Mouse (Mus musculus) stomach, embryonic 16.5 days (tissue): Measurements from ENCODE around the gene 2300009A05Rik. TPM values are rescaled to one million over a fixed set of nuclear protein-coding genes. Genes with fewer than 3 reads are reported as not detected.

Source experiments
- ATAC-seq: fragments of 200-750 bp; cut with Nextera tagmentation; 2 replicates; pipeline ENCODE4 v1.8.0; 2017; ENCODE audit warnings: moderate number of reproducible peaks, moderate TSS enrichment; ENCODE audit not compliant: insufficient read depth, low FRiP score
- H3K27ac ChIP-seq: fragments of 300-500 bp; sonication (generic); 2 replicates; pipeline ENCODE4 v1.5.1; 2014; ENCODE audit warnings: low read length
- H3K27me3 ChIP-seq: fragments of 300-500 bp; sonication (generic); 2 replicates; pipeline ENCODE4 v1.6.1; 2014; ENCODE audit warnings: low read length, control low read depth, mixed read lengths; ENCODE audit not compliant: control insufficient read depth, insufficient read depth
- H3K36me3 ChIP-seq: fragments of 300-500 bp; sonication (generic); 2 replicates; pipeline ENCODE4 v1.6.1; 2014; ENCODE audit warnings: low read length; ENCODE audit not compliant: control insufficient read depth, insufficient read depth
- H3K4me1 ChIP-seq: fragments of 300-500 bp; sonication (generic); 2 replicates; pipeline ENCODE4 v1.6.1; 2014; ENCODE audit warnings: low read length, control low read depth, mixed read lengths; ENCODE audit not compliant: control insufficient read depth, insufficient read depth
- H3K4me2 ChIP-seq: fragments of 300-500 bp; sonication (generic); 2 replicates; pipeline ENCODE4 v1.6.1; 2014; ENCODE audit warnings: low read depth, low read length, mixed read lengths
- H3K4me3 ChIP-seq: fragments of 300-500 bp; sonication (generic); replicated peaks from 2 replicates; pipeline ENCODE4 v1.5.1; 2014; ENCODE audit warnings: mild to moderate bottlenecking, low read length
- H3K9ac ChIP-seq: fragments of 300-500 bp; sonication (generic); 2 replicates; pipeline ENCODE4 v1.6.1; 2014; ENCODE audit warnings: low read length
- H3K9me3 ChIP-seq: fragments of 300-500 bp; sonication (generic); replicated peaks from 2 replicates; pipeline ENCODE4 v1.6.1; 2016; ENCODE audit warnings: low read length, control low read depth; ENCODE audit not compliant: control insufficient read depth
- WGBS: fragments of 180-500 bp; shearing (Covaris S2); extraction: QIAGEN DNeasy Blood & Tissue Kit; methylation state at CpG from one replicate; pipeline ENCODE4 v1.1.7; 2014; 5-methylcytosine and 5-hydroxymethylcytosine counted together
- polyA plus RNA-seq: library from polyadenylated mRNA; unstranded; fragments of >200 nt; fragmentation: Nextera tagmentation; extraction: Ambion mirVana; gene quantifications from 2 replicates; pipeline ENCODE4 v1.2.1, GENCODE M21; 2015

The 2300009A05Rik gene
- polyA plus RNA-seq, 1 experiment from 2014 or later, result 37.3 TPM

DNA sequence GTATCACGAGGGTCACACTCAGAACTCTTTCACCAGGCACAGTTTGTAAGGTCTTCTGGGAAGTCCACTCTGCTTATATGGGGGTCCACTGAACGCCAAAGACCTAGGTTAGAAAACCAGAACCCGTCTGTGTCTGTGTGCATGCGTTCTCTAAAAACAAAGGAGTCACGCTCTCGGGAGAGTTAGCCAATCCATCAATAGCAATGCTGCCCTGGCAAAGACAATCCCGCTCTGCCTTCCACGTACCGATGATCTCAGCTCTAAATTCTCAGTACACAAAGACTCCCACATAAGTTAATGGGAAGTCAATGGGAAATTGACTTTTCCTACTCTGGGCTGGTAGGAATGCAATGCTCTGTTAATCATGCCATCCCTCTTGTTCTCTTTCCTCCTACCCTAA is 42.8 kb downstream of the 2300009A05Rik start:
- no peak for ATAC-seq
- no peaks in the 10 kb centered on the region for H3K4me1 ChIP-seq
- no peak overlapping the region for H3K27ac ChIP-seq
- 58% methylated on average over 9 of the region's 9 CpGs for WGBS
- H3K4me2 ChIP-seq, result no peak overlapping the region
- no peaks in the 10 kb centered on the region for H3K9me3 ChIP-seq
- no peaks in the 10 kb centered on the region for H3K27me3 ChIP-seq
- no peak overlapping the region for H3K9ac ChIP-seq
- no peak overlapping the region for H3K4me3 ChIP-seq
- no peaks in the 10 kb centered on the region for H3K36me3 ChIP-seq

- no peaks in the 10 kb centered on the region for H3K4me1 ChIP-seq
- H3K9ac ChIP-seq, result no peak overlapping the region
- WGBS, result 88% methylated on average over 4 of the region's 4 CpGs
- H3K27ac ChIP-seq, result no peak overlapping the region
- H3K36me3 ChIP-seq, result no peaks in the 10 kb centered on the region
- no peak for ATAC-seq
- no peaks in the 10 kb centered on the region for H3K9me3 ChIP-seq
- no peak overlapping the region for H3K4me2 ChIP-seq
- no peaks in the 10 kb centered on the region for H3K27me3 ChIP-seq
- no peak overlapping the region for H3K4me3 ChIP-seq
Observed at GRCm38 (mm10) chr9:63354168-63354567, 44.9 kb downstream of the 2300009A05Rik start.

DNA sequence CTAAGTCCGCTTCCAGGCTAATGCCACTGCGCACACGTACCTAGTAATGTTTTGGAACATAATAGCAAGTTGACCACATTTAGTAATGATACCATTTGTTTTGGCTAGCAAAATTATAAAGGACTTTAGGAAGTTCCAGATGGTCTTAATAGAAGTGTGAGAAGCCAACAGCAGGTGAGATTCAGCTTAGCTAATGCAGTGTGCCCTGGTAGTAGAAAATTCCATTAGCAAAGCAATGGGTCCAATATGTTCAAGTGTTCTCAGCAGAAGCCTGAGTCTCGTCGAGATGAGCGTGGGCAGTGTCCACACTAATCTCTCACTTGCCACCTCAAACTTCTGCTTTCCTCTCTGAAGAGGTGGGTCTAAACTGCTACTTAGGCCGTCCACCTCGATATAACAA is 49.0 kb downstream of the 2300009A05Rik start:
- Histone ChIP-seq H3K9ac (no peak overlapping the region), H3K4me2 (no peak overlapping the region), H3K9me3 (no peaks in the 10 kb centered on the region), H3K27ac (no peak overlapping the region), H3K27me3 (no peaks in the 10 kb centered on the region), H3K4me1 (no peaks in the 10 kb centered on the region), H3K36me3 (no peaks in the 10 kb centered on the region), H3K4me3 (no peak overlapping the region)
- ATAC-seq, result no peak
- 93% methylated on average over 8 of the region's 8 CpGs for WGBS

DNA sequence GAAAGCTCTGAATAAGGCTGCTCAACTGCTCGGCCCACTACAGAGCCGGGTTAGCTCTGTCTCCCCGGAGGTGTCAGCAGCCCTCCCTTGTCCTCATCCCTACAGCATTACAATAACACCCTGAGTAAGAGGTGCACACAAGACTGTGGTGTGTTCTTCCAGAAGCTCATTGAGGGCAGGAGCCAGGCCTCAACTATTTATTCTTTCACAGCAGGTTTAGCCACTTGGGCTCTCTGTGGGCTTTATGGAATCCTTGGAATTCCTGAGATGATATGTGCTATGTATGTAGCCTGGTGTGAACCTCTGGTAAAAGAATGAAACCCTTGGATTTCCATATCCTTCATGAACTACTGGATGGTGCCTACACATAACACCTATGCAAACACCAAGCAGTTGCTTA is 49.8 kb downstream of the 2300009A05Rik start:
- ATAC-seq, result no peak
- 80% methylated on average over 3 of the region's 3 CpGs for WGBS
- H3K27me3 ChIP-seq, result no peaks in the 10 kb centered on the region
- no peaks in the 10 kb centered on the region for H3K9me3 ChIP-seq
- no peak overlapping the region for H3K9ac ChIP-seq
- H3K36me3 ChIP-seq, result no peaks in the 10 kb centered on the region
- H3K4me3 ChIP-seq, result no peak overlapping the region
- H3K4me1 ChIP-seq, result no peaks in the 10 kb centered on the region
- H3K27ac ChIP-seq, result no peak overlapping the region
- H3K4me2 ChIP-seq, result no peak overlapping the region

- H3K4me3 ChIP-seq, result no peak overlapping the region
- no peaks in the 10 kb centered on the region for H3K27me3 ChIP-seq
- no peaks in the 10 kb centered on the region for H3K36me3 ChIP-seq
- H3K9me3 ChIP-seq, result no peaks in the 10 kb centered on the region
- 68% methylated on average over 1 of the region's 1 CpGs for WGBS
- H3K9ac ChIP-seq, result no peak overlapping the region
- no peak overlapping the region for H3K4me2 ChIP-seq
- no peak for ATAC-seq
- H3K27ac ChIP-seq, result no peak overlapping the region
- no peaks in the 10 kb centered on the region for H3K4me1 ChIP-seq
Observed at GRCm38 (mm10) chr9:63348146-63348545, 50.9 kb downstream of the 2300009A05Rik start.

GRCm38 (mm10) chr9:63346029-63346428 is 53.0 kb downstream of the 2300009A05Rik start:
- H3K4me2 ChIP-seq, result no peak overlapping the region
- no peak overlapping the region for H3K27ac ChIP-seq
- no peaks in the 10 kb centered on the region for H3K9me3 ChIP-seq
- no peak overlapping the region for H3K9ac ChIP-seq
- H3K27me3 ChIP-seq, result no peaks in the 10 kb centered on the region
- H3K4me1 ChIP-seq, result no peaks in the 10 kb centered on the region
- no peaks in the 10 kb centered on the region for H3K36me3 ChIP-seq
- no peak overlapping the region for H3K4me3 ChIP-seq
- 82% methylated on average over 6 of the region's 6 CpGs for WGBS
- ATAC-seq, result no peak

Other genes starting within 250 kb of the 2300009A05Rik start
- 18.5 and 20.6 TPM in 2 replicates for gene Map2k5, start 21.3 kb downstream of the 2300009A05Rik start, polyA plus RNA-seq
- 0.04 and 0.10 TPM in 2 replicates for gene Iqch, start 203.2 kb upstream of the 2300009A05Rik start, polyA plus RNA-seq
- gene Aagab, start 203.4 kb upstream of the 2300009A05Rik start, polyA plus RNA-seq, result 32.6 and 40.8 TPM in 2 replicates